Mouse (Mus musculus) megakaryocyte, embryonic 14.5 days (primary cell): ENCODE measurements at regions not wholly inside any gene's neighbourhood (a gene's known extent, or its start where the extent isn't known, plus 50 kb on each side); places are given as distances from the start of the nearest gene placed in this dataset.

ENCODE experiments used
- H3K27me3 ChIP-seq: replicated peaks from 2 replicates; pipeline ENCODE3; 2012; ENCODE audit warnings: inconsistent platforms
- H3K36me3 ChIP-seq: replicated peaks from 2 replicates; pipeline ENCODE3; 2012; ENCODE audit warnings: low read length, inconsistent platforms, mixed read lengths
- H3K4me1 ChIP-seq: 2 replicates; pipeline ENCODE4 v1.6.1; 2012; ENCODE audit warnings: inconsistent platforms
- H3K4me3 ChIP-seq: replicated peaks from 2 replicates; pipeline ENCODE3; 2012; ENCODE audit warnings: moderate library complexity, mild to moderate bottlenecking, inconsistent platforms
- H3K9me3 ChIP-seq: 2 replicates; pipeline ENCODE4 v1.6.1; 2012; ENCODE audit warnings: inconsistent platforms
- FLI1 ChIP-seq: IDR thresholded peaks from 2 replicates; pipeline ENCODE4 v1.6.1; 2012; ENCODE audit warnings: low read length, inconsistent platforms, mixed read lengths
- GATA1 ChIP-seq: IDR thresholded peaks from 3 replicates; pipeline ENCODE4 v1.6.1; 2012; ENCODE audit warnings: mixed read lengths, low read length, inconsistent platforms, borderline replicate concordance

GRCm38 (mm10) chr4:153118824-153119646 lies 363.6 kb downstream of the Ajap1 start:
- TF ChIP-seq FLI1 = no peak
- TF ChIP-seq GATA1 = no peak
- H3K9me3 ChIP-seq = peaks cover 85% of the 10 kb centered on the region
- no peaks in the 10 kb centered on the region for H3K4me1 ChIP-seq
- no peaks in the 10 kb centered on the region for H3K36me3 ChIP-seq
- no peak overlapping the region for H3K4me3 ChIP-seq
- H3K27me3 ChIP-seq = no peaks in the 10 kb centered on the region

- H3K4me3 ChIP-seq = no peak overlapping the region
- H3K4me1 ChIP-seq = no peaks in the 10 kb centered on the region
- no peaks in the 10 kb centered on the region for H3K27me3 ChIP-seq
- H3K9me3 ChIP-seq = peaks cover 93% of the 10 kb centered on the region
- TF ChIP-seq GATA1 = no peak
- TF ChIP-seq FLI1 = no peak
- no peaks in the 10 kb centered on the region for H3K36me3 ChIP-seq
Observed at GRCm38 (mm10) chr4:153114998-153115397, 367.6 kb downstream of the Ajap1 start.

- H3K4me1 ChIP-seq = no peaks in the 10 kb centered on the region
- H3K4me3 ChIP-seq = no peak overlapping the region
- H3K36me3 ChIP-seq = no peaks in the 10 kb centered on the region
- no peaks in the 10 kb centered on the region for H3K27me3 ChIP-seq
- TF ChIP-seq FLI1 = no peak
- H3K9me3 ChIP-seq = peaks cover 92% of the 10 kb centered on the region
Observed at GRCm38 (mm10) chr4:153113577-153113976, 369.0 kb downstream of the Ajap1 start.

- H3K36me3 ChIP-seq = no peaks in the 10 kb centered on the region
- peaks cover 81% of the 10 kb centered on the region for H3K9me3 ChIP-seq
- no peak overlapping the region for H3K4me3 ChIP-seq
- no peaks in the 10 kb centered on the region for H3K27me3 ChIP-seq
- H3K4me1 ChIP-seq = no peaks in the 10 kb centered on the region
- TF ChIP-seq GATA1 = no peak
- no peak for TF ChIP-seq FLI1
Observed at GRCm38 (mm10) chr4:153110291-153110746, 372.3 kb downstream of the Ajap1 start.

GRCm38 (mm10) chr4:153098591-153098990 lies 384.0 kb downstream of the Ajap1 start:
- Histone ChIP-seq H3K9me3 (peaks cover 80% of the 10 kb centered on the region), H3K4me1 (no peaks in the 10 kb centered on the region), H3K4me3 (no peak overlapping the region), H3K36me3 (no peaks in the 10 kb centered on the region), H3K27me3 (no peaks in the 10 kb centered on the region)
- no peak for TF ChIP-seq FLI1
- no peak for TF ChIP-seq GATA1

- no peak for TF ChIP-seq FLI1
- TF ChIP-seq GATA1 = no peak
- Histone ChIP-seq H3K36me3 (no peaks in the 10 kb centered on the region), H3K27me3 (no peaks in the 10 kb centered on the region), H3K4me3 (no peak overlapping the region), H3K4me1 (no peaks in the 10 kb centered on the region), H3K9me3 (peaks cover 89% of the 10 kb centered on the region)
Observed at GRCm38 (mm10) chr4:153097601-153098000, 385.0 kb downstream of the Ajap1 start.

- no peak overlapping the region for H3K4me3 ChIP-seq
- no peak for TF ChIP-seq GATA1
- TF ChIP-seq FLI1 = no peak
- no peaks in the 10 kb centered on the region for H3K27me3 ChIP-seq
- H3K9me3 ChIP-seq = peaks cover 87% of the 10 kb centered on the region
- H3K36me3 ChIP-seq = no peaks in the 10 kb centered on the region
- H3K4me1 ChIP-seq = no peaks in the 10 kb centered on the region
Observed at GRCm38 (mm10) chr4:153093129-153093528, 389.5 kb downstream of the Ajap1 start.

GRCm38 (mm10) chr4:153082166-153082565 lies 400.4 kb downstream of the Ajap1 start:
- peaks cover 91% of the 10 kb centered on the region for H3K9me3 ChIP-seq
- TF ChIP-seq FLI1 = no peak
- TF ChIP-seq GATA1 = no peak

GRCm38 (mm10) chr4:153074590-153074989 lies 408.0 kb downstream of the Ajap1 start:
- Histone ChIP-seq H3K4me3 (no peak overlapping the region), H3K36me3 (no peaks in the 10 kb centered on the region), H3K9me3 (peaks cover 86% of the 10 kb centered on the region), H3K27me3 (no peaks in the 10 kb centered on the region), H3K4me1 (no peaks in the 10 kb centered on the region)
- no peak for TF ChIP-seq FLI1
- no peak for TF ChIP-seq GATA1

More at GRCm38 (mm10) chr4:153082166-153082565, 400.4 kb downstream of the Ajap1 start:
- Histone ChIP-seq H3K36me3 (no peaks in the 10 kb centered on the region), H3K4me1 (no peaks in the 10 kb centered on the region), H3K4me3 (peak overlapping the region; percentile 38), H3K27me3 (no peaks in the 10 kb centered on the region)

GRCm38 (mm10) chr4:153070190-153070745 lies 412.3 kb downstream of the Ajap1 start:
- no peaks in the 10 kb centered on the region for H3K4me1 ChIP-seq
- no peak for TF ChIP-seq FLI1
- TF ChIP-seq GATA1 = no peak
- no peaks in the 10 kb centered on the region for H3K27me3 ChIP-seq
- no peaks in the 10 kb centered on the region for H3K36me3 ChIP-seq
- no peak overlapping the region for H3K4me3 ChIP-seq
- H3K9me3 ChIP-seq = peaks cover 86% of the 10 kb centered on the region
